Mouse (Mus musculus) limb, embryonic 12.5 days (tissue): ENCODE measurements around the gene Gm40193. TPM values are rescaled to one million over a fixed set of nuclear protein-coding genes. Genes with fewer than 3 reads are reported as not detected.
"Not testable (repeated sequence)": the region's sequence is repeated elsewhere in the genome, so short reads cannot be mapped to it uniquely, and the experiment has no call there.

Experiments used
- ATAC-seq: fragments of 200-750 bp; cut with Nextera tagmentation; 2 replicates; pipeline ENCODE4 v1.8.0; 2017; ENCODE audit warnings: low read depth, moderate TSS enrichment; ENCODE audit not compliant: insufficient number of reproducible peaks, insufficient read depth, low FRiP score, low TSS enrichment
- H3K27ac ChIP-seq: fragments of 300-500 bp; sonication (generic); 2 replicates; pipeline ENCODE4 v1.5.1; 2016; ENCODE audit warnings: mild to moderate bottlenecking, moderate library complexity
- H3K27me3 ChIP-seq: fragments of 300-500 bp; sonication (generic); 2 replicates; pipeline ENCODE4 v1.6.1; 2016; ENCODE audit warnings: mild to moderate bottlenecking, moderate library complexity
- H3K36me3 ChIP-seq: fragments of 300-500 bp; sonication (generic); 2 replicates; pipeline ENCODE4 v1.6.1; 2016; ENCODE audit warnings: mild to moderate bottlenecking, moderate library complexity
- H3K4me1 ChIP-seq: fragments of 300-500 bp; sonication (generic); replicated peaks from 2 replicates; pipeline ENCODE4 v1.6.1; 2016
- H3K4me2 ChIP-seq: fragments of 300-500 bp; sonication (generic); 2 replicates; pipeline ENCODE4 v1.6.1; 2016; ENCODE audit warnings: mild to moderate bottlenecking, moderate library complexity
- H3K4me3 ChIP-seq: fragments of 300-500 bp; sonication (generic); replicated peaks from 2 replicates; pipeline ENCODE4 v1.5.1; 2016; ENCODE audit warnings: mild to moderate bottlenecking
- H3K9ac ChIP-seq: fragments of 300-500 bp; sonication (generic); replicated peaks from 2 replicates; pipeline ENCODE4 v1.6.1; 2016; ENCODE audit warnings: mild to moderate bottlenecking, moderate library complexity
- H3K9me3 ChIP-seq: fragments of 300-500 bp; sonication (generic); 2 replicates; pipeline ENCODE4 v1.6.1; 2016; ENCODE audit warnings: mild to moderate bottlenecking, moderate library complexity
- WGBS: fragments of 180-500 bp; shearing (Covaris S2); methylation state at CpG from one replicate; pipeline ENCODE4 v1.1.7; 2016; 5-methylcytosine and 5-hydroxymethylcytosine counted together
- polyA plus RNA-seq: library from polyadenylated mRNA; unstranded; fragments of >200 nt; fragmentation: Nextera tagmentation; extraction: Ambion mirVana; gene quantifications from 2 replicates; pipeline ENCODE4 v1.2.1, GENCODE M21; 2016

The Gm40193 gene
- not detected in 2 replicates for polyA plus RNA-seq

- 70% methylated on average over 6 of the region's 6 CpGs for WGBS
- Histone ChIP-seq H3K9me3 (no peaks in the 10 kb centered on the region), H3K27ac (no peak within 1 kb of the TSS), H3K4me2 (no peak within 1 kb of the TSS), H3K27me3 (no peaks in the 10 kb centered on the region), H3K4me3 (no peak within 1 kb of the TSS), H3K4me1 (no peaks in the 10 kb centered on the region), H3K36me3 (peaks cover 13% of the 10 kb centered on the region), H3K9ac (no peak within 1 kb of the TSS)
- ATAC-seq = no peak
These were observed at the start of gene Gm40193 for GRCm38 (mm10) chr11:70532839-70533238. Gene Gm40193, minus strand, starts transcription at chr11:70532939.

DNA sequence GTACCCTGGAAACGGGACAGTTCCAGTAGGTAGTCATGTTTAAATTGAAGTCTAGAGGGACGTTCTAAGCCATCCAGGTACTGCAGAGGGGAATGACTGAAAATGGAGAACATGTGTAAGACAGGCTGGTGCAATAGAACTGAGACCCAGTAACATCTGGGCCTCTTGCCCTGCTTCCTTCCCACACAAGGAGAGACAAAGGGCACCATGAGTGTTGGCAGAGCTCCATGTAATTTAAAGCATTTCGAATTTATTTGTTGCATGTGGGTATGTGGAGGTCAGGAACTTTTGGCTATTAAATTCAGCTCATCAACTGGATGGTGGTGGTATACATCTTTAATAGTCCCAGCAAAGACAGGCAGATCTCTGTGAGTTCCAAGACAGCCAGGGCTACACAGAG is 49.5 kb upstream of the Gm40193 start:
- Histone ChIP-seq H3K4me3 (no peak overlapping the region), H3K4me1 (peaks cover 80% of the 10 kb centered on the region), H3K9ac (no peak overlapping the region), H3K36me3 (no peaks in the 10 kb centered on the region), H3K27me3 (no peaks in the 10 kb centered on the region), H3K27ac (0 out of 2 replicates have a peak overlapping the region, but pooled peaks have one; percentile 51), H3K9me3 (no peaks in the 10 kb centered on the region), H3K4me2 (no peak overlapping the region)
- 54% methylated on average over 3 of the region's 3 CpGs for WGBS
- no peak for ATAC-seq

- ATAC-seq = no peak
- H3K4me1 ChIP-seq = peaks cover 80% of the 10 kb centered on the region
- 80% methylated on average over 3 of the region's 3 CpGs for WGBS
- no peak overlapping the region for H3K9ac ChIP-seq
- H3K9me3 ChIP-seq = no peaks in the 10 kb centered on the region
- no peak overlapping the region for H3K4me3 ChIP-seq
- no peaks in the 10 kb centered on the region for H3K27me3 ChIP-seq
- H3K4me2 ChIP-seq = no peak overlapping the region
- H3K36me3 ChIP-seq = no peaks in the 10 kb centered on the region
- H3K27ac ChIP-seq = no peak overlapping the region
These were observed 48.2 kb upstream of the Gm40193 start for GRCm38 (mm10) chr11:70580921-70581320.

DNA sequence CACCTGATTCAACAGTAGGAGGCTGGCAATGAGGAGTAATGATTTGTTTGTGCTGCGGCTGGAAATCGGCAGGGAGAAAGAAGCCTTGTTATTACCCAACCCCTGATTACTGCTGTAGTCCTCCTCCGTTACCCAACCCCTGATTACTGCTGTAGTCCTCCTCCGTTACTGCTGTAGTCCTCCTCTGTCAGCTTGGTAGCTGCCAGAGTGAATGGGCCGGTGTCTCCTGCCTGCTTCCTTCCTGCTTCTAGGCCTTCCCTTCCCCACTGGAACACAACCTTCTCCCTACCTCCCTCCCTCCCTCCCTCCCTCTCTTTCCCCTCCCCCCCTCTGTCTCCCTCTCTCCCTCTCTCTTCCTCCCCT is 47.6 kb upstream of the Gm40193 start:
- H3K4me2 ChIP-seq = no peak overlapping the region
- H3K27ac ChIP-seq = no peak overlapping the region
- ATAC-seq = no peak
- H3K4me1 ChIP-seq = peaks cover 74% of the 10 kb centered on the region
- peaks cover 2% of the 10 kb centered on the region; the same call in 1 of the 2 replicates for H3K36me3 ChIP-seq
- H3K4me3 ChIP-seq = no peak overlapping the region
- 46% methylated on average over 5 of the region's 5 CpGs for WGBS
- no peak overlapping the region for H3K9ac ChIP-seq
- no peaks in the 10 kb centered on the region for H3K27me3 ChIP-seq
- H3K9me3 ChIP-seq = no peaks in the 10 kb centered on the region

- WGBS = 77% methylated on average over 9 of the region's 9 CpGs
- Histone ChIP-seq H3K27ac (no peak overlapping the region), H3K27me3 (no peaks in the 10 kb centered on the region), H3K9me3 (no peaks in the 10 kb centered on the region), H3K4me2 (no peak overlapping the region), H3K36me3 (peaks cover 7% of the 10 kb centered on the region; the same call in 1 of the 2 replicates), H3K9ac (no peak overlapping the region), H3K4me3 (no peak overlapping the region), H3K4me1 (peaks cover 69% of the 10 kb centered on the region)
- no peak for ATAC-seq
These were observed 47.1 kb upstream of the Gm40193 start for GRCm38 (mm10) chr11:70579710-70580357.

DNA sequence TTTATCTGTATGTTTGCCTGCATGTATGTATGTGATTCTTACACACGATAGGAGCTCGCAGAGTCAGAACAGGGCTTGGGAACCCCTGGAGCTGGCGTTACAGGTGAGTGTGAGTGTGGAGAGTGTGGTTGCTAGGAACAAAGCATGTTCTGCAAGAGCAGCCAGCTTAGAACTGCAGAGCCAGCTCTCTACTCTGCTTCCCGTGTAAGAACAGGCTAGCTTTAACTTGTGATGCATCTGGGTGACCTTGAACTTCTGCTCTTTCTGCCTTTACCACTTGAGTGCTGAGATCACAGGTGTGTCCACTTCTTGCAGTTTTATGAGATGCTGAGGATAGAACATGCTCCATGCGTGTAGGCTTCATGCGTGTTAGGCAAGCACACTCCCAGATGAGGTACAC is 46.2 kb upstream of the Gm40193 start:
- no peak for ATAC-seq
- Histone ChIP-seq H3K9me3 (no peaks in the 10 kb centered on the region), H3K4me2 (no peak overlapping the region), H3K4me1 (peaks cover 62% of the 10 kb centered on the region), H3K27me3 (no peaks in the 10 kb centered on the region), H3K9ac (no peak overlapping the region), H3K4me3 (no peak overlapping the region), H3K36me3 (peaks cover 9% of the 10 kb centered on the region; the same call in 1 of the 2 replicates), H3K27ac (no peak overlapping the region)
- 84% methylated on average over 6 of the region's 6 CpGs for WGBS

GRCm38 (mm10) chr11:70577201-70577600 is 44.5 kb upstream of the Gm40193 start:
- ATAC-seq = no peak
- no peak overlapping the region for H3K4me2 ChIP-seq
- H3K36me3 ChIP-seq = peaks cover 9% of the 10 kb centered on the region; the same call in 1 of the 2 replicates
- H3K4me1 ChIP-seq = peaks cover 61% of the 10 kb centered on the region
- H3K9me3 ChIP-seq = no peaks in the 10 kb centered on the region
- H3K4me3 ChIP-seq = no peak overlapping the region
- 86% methylated on average over 3 of the region's 3 CpGs for WGBS
- H3K27ac ChIP-seq = no peak overlapping the region
- H3K9ac ChIP-seq = no peak overlapping the region
- H3K27me3 ChIP-seq = no peaks in the 10 kb centered on the region

DNA sequence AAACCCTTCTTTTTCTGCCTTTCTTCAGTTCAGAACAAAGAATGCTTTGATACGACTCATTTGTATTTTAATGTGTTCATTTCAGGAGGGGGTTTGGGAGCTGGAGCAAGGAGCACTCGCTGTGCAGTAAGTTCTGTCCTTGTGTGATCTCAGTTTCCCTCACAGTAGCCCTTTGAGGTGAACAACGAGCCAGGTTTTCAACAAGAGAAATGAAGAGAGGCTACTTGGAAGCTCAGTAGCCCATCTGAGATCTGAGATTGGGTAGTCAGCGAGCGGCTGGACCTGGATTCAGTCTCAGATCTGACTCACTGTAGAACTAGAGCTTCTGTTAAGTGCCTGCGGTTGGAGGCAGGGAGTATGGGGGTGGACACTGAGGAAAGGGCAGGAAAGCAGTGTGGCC is 41.1 kb upstream of the Gm40193 start:
- Histone ChIP-seq H3K36me3 (peaks cover 9% of the 10 kb centered on the region; the same call in 1 of the 2 replicates), H3K9me3 (no peaks in the 10 kb centered on the region), H3K27me3 (no peaks in the 10 kb centered on the region), H3K4me1 (peaks cover 49% of the 10 kb centered on the region), H3K4me3 (no peak overlapping the region), H3K27ac (peak overlapping the region; percentile 29; the same call in 1 of the 2 replicates), H3K4me2 (no peak overlapping the region), H3K9ac (no peak overlapping the region)
- WGBS = 82% methylated on average over 6 of the region's 6 CpGs
- no peak for ATAC-seq

DNA sequence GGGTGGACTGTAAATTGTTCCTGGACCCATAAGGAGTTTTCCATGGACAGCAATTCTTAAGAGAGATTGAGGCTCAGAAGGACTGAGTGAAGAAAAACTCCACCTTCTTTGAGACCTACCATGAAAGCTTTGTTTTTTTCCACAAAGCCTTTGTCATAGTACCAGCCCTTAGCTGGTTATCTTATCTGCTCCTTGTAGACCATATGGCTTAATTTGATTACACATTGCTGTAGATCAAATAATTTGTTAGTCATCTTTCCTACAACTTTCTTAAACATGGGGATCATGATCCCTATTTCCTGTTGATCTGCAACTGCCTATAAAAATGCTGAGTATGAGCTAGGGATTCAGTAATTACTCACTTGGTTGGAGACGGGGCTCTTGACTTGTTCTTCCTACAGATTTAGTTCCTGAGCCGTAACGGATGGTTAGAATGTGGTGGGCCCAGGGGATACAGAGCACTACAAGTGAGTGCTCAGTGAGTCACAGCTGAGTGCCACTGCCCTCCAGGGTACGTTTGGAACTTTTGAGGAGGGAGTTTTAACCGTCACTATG is 39.7 kb upstream of the Gm40193 start:
- WGBS = 65% methylated on average over 5 of the region's 5 CpGs
- H3K4me3 ChIP-seq = no peak overlapping the region

GRCm38 (mm10) chr11:70571641-70572040 is 38.9 kb upstream of the Gm40193 start:
- H3K9me3 ChIP-seq = no peaks in the 10 kb centered on the region
- no peak overlapping the region for H3K4me3 ChIP-seq
- peaks cover 18% of the 10 kb centered on the region; the same call in 1 of the 2 replicates for H3K36me3 ChIP-seq
- ATAC-seq = no peak
- WGBS = 100% methylated on average over 1 of the region's 1 CpGs
- 0 out of 2 replicates have a peak overlapping the region, but pooled peaks have one; percentile 8 for H3K27ac ChIP-seq
- H3K9ac ChIP-seq = no peak overlapping the region
- no peaks in the 10 kb centered on the region for H3K27me3 ChIP-seq
- H3K4me2 ChIP-seq = no peak overlapping the region
- H3K4me1 ChIP-seq = peaks cover 34% of the 10 kb centered on the region

More for the DNA sequence above, 39.7 kb upstream of the Gm40193 start:
- H3K27me3 ChIP-seq = no peaks in the 10 kb centered on the region
- no peak for ATAC-seq
- no peaks in the 10 kb centered on the region for H3K9me3 ChIP-seq
- 0 out of 2 replicates have a peak overlapping the region, but pooled peaks have one; percentile 8 for H3K27ac ChIP-seq
- no peak overlapping the region for H3K9ac ChIP-seq
- no peak overlapping the region for H3K4me2 ChIP-seq
- H3K36me3 ChIP-seq = peaks cover 18% of the 10 kb centered on the region; the same call in 1 of the 2 replicates
- H3K4me1 ChIP-seq = peaks cover 34% of the 10 kb centered on the region

GRCm38 (mm10) chr11:70570614-70571013 is 37.9 kb upstream of the Gm40193 start:
- not testable (repeated sequence) for H3K4me2 ChIP-seq, H3K27me3 ChIP-seq
- WGBS = 88% methylated on average over 1 of the region's 1 CpGs

More at GRCm38 (mm10) chr11:70570614-70571013, 37.9 kb upstream of the Gm40193 start:
- H3K36me3 ChIP-seq = peaks cover 18% of the 10 kb centered on the region; the same call in 1 of the 2 replicates
- H3K9ac ChIP-seq, H3K27ac ChIP-seq, ATAC-seq, H3K9me3 ChIP-seq, H3K4me3 ChIP-seq: not testable (repeated sequence)
- peaks cover 44% of the 10 kb centered on the region for H3K4me1 ChIP-seq
